Mouse (Mus musculus) bone marrow, adult 2 months (tissue): Measurements from ENCODE around the gene Rab3a. TPM values are rescaled to one million over a fixed set of nuclear protein-coding genes. Genes with fewer than 3 reads are reported as not detected.

Source experiments
- H3K27ac ChIP-seq: fragments of 200-500 bp; 2 replicates; pipeline ENCODE4 v1.5.1; 2012; ENCODE audit warnings: low read depth, mild to moderate bottlenecking, control low read depth, inconsistent platforms, low read length; ENCODE audit not compliant: control insufficient read depth, poor library complexity, insufficient read depth
- H3K4me1 ChIP-seq: fragments of 200-500 bp; 2 replicates; pipeline ENCODE4 v1.6.1; 2011; ENCODE audit warnings: low read length; ENCODE audit not compliant: control insufficient read depth, insufficient read depth
- H3K4me3 ChIP-seq: fragments of 200-500 bp; replicated peaks from 2 replicates; pipeline ENCODE3; 2011; ENCODE audit warnings: mild to moderate bottlenecking, low read depth, low read length, control low read depth; ENCODE audit not compliant: control insufficient read depth
- CTCF ChIP-seq: fragments of 200-500 bp; IDR thresholded peaks from 2 replicates; pipeline ENCODE4 v1.5.1; 2011; ENCODE audit warnings: low read length, control low read depth; ENCODE audit not compliant: control insufficient read depth, insufficient read depth
- POLR2A ChIP-seq: fragments of 200-500 bp; IDR thresholded peaks from 2 replicates; pipeline ENCODE4 v1.6.1; 2011; ENCODE audit warnings: low read depth, mild to moderate bottlenecking, control low read depth, low read length, borderline replicate concordance; ENCODE audit not compliant: control insufficient read depth
- WGBS: fragments of 180-500 bp; shearing (Covaris S2); methylation state at CpG from one replicate; pipeline ENCODE4 v1.1.7; 2018; 5-methylcytosine and 5-hydroxymethylcytosine counted together
- polyA plus RNA-seq: library from polyadenylated mRNA; stranded (reverse); fragments of >200 nt; gene quantifications from 2 replicates; pipeline ENCODE4 v1.2.4, GENCODE M21; 2011; ENCODE audit warnings: low replicate concordance; ENCODE audit not compliant: missing spikeins, insufficient read depth, insufficient read length

Rab3a gene
- polyA plus RNA-seq, 1 experiment: 13.3 TPM

DNA sequence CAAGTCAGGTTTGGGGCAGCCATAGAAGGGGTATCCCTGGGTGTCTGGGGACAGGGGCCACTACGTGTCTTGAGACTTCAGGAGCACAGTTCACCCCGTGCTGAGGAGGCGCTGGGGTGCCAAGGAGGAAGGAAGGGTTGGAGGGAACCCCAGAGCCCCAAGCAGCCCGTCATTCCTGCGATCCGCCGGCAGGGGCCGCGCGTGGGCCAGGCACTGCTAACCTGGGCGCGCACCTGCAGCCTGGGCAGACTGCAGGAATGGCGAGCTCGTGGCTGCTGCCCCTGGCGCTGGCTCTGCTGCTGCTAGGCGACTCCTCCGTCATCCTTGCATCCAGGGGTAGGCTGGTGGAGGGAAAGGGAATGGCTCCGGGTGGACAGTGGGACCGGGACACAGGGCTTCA lies 36.2 kb upstream of the Rab3a start, which contains the start of gene Gm3336:
Gm3336 (plus strand) TSS at position 247 of the 400 bp plus-strand sequence.
- no peak; the same call in 1 of the 2 replicates for TF ChIP-seq POLR2A
- peak; percentile 78 for TF ChIP-seq CTCF
- Histone ChIP-seq H3K4me3 (no peak within 1 kb of the TSS), H3K27ac (no peak within 1 kb of the TSS; the same call in 1 of the 2 replicates), H3K4me1 (no peaks in the 10 kb centered on the region)
- WGBS: 2% methylated on average over 19 of the region's 19 CpGs

DNA sequence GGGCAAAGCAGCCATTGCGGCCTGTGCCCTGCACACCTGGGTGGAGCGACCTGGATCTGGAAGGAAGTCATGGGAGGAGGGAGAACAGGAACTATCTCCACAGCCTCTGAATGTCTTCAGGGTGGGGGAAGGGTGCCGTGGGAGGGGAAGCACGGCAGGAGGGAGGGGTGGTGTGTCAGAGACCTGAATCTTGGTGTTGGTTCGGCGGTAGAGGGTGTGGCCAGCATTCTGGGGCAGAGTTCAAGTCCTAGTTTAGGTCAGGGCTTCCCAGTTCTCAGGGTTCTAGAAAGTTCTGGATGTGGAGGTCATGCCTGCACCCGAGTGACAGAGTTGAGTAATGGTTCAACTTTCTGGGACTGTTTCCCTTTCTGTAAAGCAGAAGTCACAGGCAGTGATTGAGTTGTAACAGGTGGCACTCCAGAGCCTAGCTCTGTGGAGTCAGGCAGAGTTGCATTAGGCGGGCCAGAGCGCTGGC lies 34.6 kb upstream of the Rab3a start:
- 21% methylated on average over 9 of the region's 9 CpGs for WGBS

DNA sequence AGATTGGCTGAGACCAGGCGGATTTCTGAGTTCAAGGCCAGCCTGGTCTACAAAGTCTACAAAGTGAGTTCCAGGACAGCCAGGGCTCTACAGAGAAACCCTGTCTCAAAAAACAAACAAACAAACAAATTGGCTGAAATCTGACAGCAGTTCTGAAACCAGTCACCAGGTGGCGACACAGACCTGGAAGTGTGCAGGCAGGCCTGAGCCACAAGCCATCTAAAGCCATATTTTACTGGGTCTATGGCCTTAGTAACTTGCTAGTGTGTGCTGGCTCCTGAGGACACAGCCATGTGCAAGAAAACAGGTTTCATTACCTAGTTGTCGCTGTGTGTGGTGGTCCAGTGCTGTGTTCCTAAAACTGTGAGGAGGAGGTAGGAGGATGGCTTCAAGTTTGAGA lies 33.7 kb upstream of the Rab3a start:
- Histone ChIP-seq H3K27ac (no peak overlapping the region), H3K4me1 (no peaks in the 10 kb centered on the region), H3K4me3 (no peak overlapping the region)
- 8% methylated on average over 3 of the region's 3 CpGs for WGBS
- TF ChIP-seq POLR2A (no peak), CTCF (peak; percentile 96)

More for the DNA sequence above, 34.6 kb upstream of the Rab3a start:
- Histone ChIP-seq H3K27ac (no peak overlapping the region), H3K4me3 (no peak overlapping the region), H3K4me1 (no peaks in the 10 kb centered on the region)
- TF ChIP-seq POLR2A: no peak

GRCm38 (mm10) chr8:70721601-70722000 lies 32.9 kb upstream of the Rab3a start:
- Histone ChIP-seq H3K4me3 (no peak overlapping the region), H3K4me1 (no peaks in the 10 kb centered on the region), H3K27ac (no peak overlapping the region)
- TF ChIP-seq POLR2A (no peak), CTCF (no peak)
- 86% methylated on average over 8 of the region's 8 CpGs for WGBS

- no peak within 1 kb of the TSS for H3K27ac ChIP-seq
- no peaks in the 10 kb centered on the region for H3K4me1 ChIP-seq
- TF ChIP-seq CTCF (no peak), POLR2A (no peak)
- no peak within 1 kb of the TSS for H3K4me3 ChIP-seq
- WGBS: 68% methylated on average over 7 of the region's 7 CpGs
These were observed 30.8 kb upstream of the Rab3a start, which contains the start of gene Pde4c for GRCm38 (mm10) chr8:70723486-70724210. Gene Pde4c, plus strand, starts transcription at chr8:70723720.

DNA sequence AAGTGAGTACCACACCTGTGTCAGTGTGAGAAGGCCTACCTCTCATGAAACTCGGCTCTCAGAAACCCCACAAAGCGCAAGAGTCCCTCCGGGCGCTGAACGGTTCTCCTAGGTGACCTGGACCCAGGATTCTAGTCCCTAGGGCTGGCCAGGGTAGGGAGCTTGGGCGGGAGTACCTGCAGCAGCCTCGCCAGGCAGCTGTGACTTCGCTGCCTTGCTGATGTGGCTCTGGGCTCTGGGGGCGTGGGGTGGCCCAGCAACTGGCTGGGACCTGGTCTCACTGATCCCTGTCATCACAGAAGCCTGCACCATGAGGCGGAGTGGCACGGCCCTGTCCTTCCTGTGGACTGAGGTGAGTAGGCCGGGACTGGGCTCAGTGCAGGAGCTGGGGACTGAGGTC lies 30.3 kb upstream of the Rab3a start:
- TF ChIP-seq CTCF: no peak
- TF ChIP-seq POLR2A: no peak
- Histone ChIP-seq H3K4me3 (no peak overlapping the region), H3K27ac (no peak overlapping the region), H3K4me1 (no peaks in the 10 kb centered on the region)
- WGBS: 87% methylated on average over 12 of the region's 12 CpGs

DNA sequence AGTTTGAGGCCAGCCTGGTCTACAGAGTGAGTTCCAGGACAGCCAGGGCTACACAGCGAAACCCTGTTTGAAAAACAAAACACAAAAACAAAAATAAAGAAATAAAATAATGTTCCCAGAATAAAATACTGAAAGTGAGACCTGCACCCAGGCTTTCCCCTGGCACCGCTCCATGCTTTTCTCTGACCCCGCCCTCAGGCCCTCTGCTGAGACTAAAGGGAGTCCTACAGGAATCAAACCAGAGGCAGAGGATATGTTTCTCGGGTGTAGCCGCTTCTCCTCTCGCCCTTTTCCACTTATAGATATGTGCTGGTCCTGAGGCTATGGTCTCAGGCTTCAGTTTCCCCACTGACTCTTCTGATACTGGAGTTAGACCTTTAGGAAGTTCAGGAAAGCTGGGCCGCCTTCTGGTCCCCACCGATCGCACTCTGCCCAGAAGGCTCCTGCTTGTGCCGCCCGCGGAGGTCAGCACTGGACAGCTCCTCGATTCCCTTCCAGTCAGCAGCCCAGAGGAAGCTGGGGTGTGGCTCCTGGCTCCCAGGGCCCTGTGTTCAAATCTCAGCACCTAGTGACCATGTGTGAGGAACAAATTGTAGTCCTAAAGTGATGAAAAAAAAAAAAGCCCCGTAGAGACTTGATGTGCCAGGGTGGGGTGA lies 28.6 kb upstream of the Rab3a start:
- H3K4me3 ChIP-seq: no peak overlapping the region
- no peak overlapping the region for H3K27ac ChIP-seq
- no peak for TF ChIP-seq CTCF
- TF ChIP-seq POLR2A: no peak
- 35% methylated on average over 14 of the region's 14 CpGs for WGBS
- H3K4me1 ChIP-seq: peaks cover 2% of the 10 kb centered on the region; the same call in 1 of the 2 replicates

DNA sequence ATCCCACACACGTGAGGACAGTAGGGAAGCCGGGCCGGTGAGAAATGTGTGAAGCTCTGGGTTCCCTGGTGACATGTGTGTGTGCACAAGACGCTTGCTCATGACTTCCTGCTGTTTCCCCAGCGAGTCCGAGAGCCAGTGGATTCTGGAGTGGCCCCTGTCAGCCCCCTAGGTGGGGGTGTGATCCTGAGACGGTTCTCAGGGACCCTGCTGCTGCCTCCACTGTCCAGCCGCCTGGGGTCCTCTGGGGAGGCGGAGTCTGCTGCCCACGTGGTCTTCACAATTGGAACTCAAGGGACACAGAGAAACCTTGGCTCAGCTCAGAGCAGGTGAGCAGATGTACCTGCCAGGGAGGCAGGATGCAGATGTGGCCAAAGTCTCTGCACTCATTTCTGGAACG lies 27.8 kb upstream of the Rab3a start:
- no peak overlapping the region for H3K4me3 ChIP-seq
- peaks cover 2% of the 10 kb centered on the region; the same call in 1 of the 2 replicates for H3K4me1 ChIP-seq
- 37% methylated on average over 11 of the region's 11 CpGs for WGBS
- TF ChIP-seq CTCF: no peak
- no peak for TF ChIP-seq POLR2A
- no peak overlapping the region for H3K27ac ChIP-seq
